Mouse (Mus musculus): Measurements from ENCODE around the gene Gm10184.
"Not testable (repeated sequence)": the region's sequence is repeated elsewhere in the genome, so short reads cannot be mapped to it uniquely, and the experiment has no call there.

The Gm10184 gene

GRCm38 (mm10) chr17:89910349-89910748, at the start of gene Gm10184:
Gene Gm10184, minus strand, starts transcription at chr17:89910449.
- DNase-seq, result no peak

GRCm38 (mm10) chr17:89933950-89934349, 23.7 kb upstream of the Gm10184 start:
- peak; percentile 2 to 7 for DNase-seq

GRCm38 (mm10) chr17:89907686-89908085, 2.6 kb downstream of the Gm10184 start:
- no peak for DNase-seq

- not testable (repeated sequence) for DNase-seq
Observed at GRCm38 (mm10) chr17:89904701-89905100, 5.5 kb downstream of the Gm10184 start.

- DNase-seq, result no peak
Observed at GRCm38 (mm10) chr17:89902767-89903166, 7.5 kb downstream of the Gm10184 start.

- DNase-seq, result no peak
Observed at GRCm38 (mm10) chr17:89900610-89901009, 9.6 kb downstream of the Gm10184 start.

- DNase-seq, result no peak
Observed at GRCm38 (mm10) chr17:89899813-89900212, 10.4 kb downstream of the Gm10184 start.

GRCm38 (mm10) chr17:89864996-89865395, 45.3 kb downstream of the Gm10184 start:
- DNase-seq, result no peak
